Mouse (Mus musculus) neural tube, embryonic 12.5 days (tissue): ENCODE data around the gene Kiss1. TPM values are rescaled to one million over a fixed set of nuclear protein-coding genes. Genes with fewer than 3 reads are reported as not detected.
"Not testable (repeated sequence)": the region's sequence is repeated elsewhere in the genome, so short reads cannot be mapped to it uniquely, and the experiment has no call there.

Source experiments
- ATAC-seq: fragments of 200-750 bp; cut with Nextera tagmentation; 2 replicates; pipeline ENCODE4 v1.8.0; 2017; ENCODE audit warnings: low read depth, mild to moderate bottlenecking, moderate TSS enrichment, moderate library complexity; ENCODE audit not compliant: low FRiP score
- H3K27ac ChIP-seq: fragments of 300-500 bp; sonication (generic); 2 replicates; pipeline ENCODE4 v1.5.1; 2016
- H3K27me3 ChIP-seq: fragments of 300-500 bp; sonication (generic); replicated peaks from 2 replicates; pipeline ENCODE4 v1.6.1; 2016; ENCODE audit warnings: mild to moderate bottlenecking
- H3K36me3 ChIP-seq: fragments of 300-500 bp; sonication (generic); 2 replicates; pipeline ENCODE4 v1.6.1; 2016; ENCODE audit warnings: mild to moderate bottlenecking
- H3K4me1 ChIP-seq: fragments of 300-500 bp; sonication (generic); 2 replicates; pipeline ENCODE4 v1.6.1; 2016
- H3K4me2 ChIP-seq: fragments of 300-500 bp; sonication (generic); replicated peaks from 2 replicates; pipeline ENCODE4 v1.6.1; 2016; ENCODE audit warnings: mild to moderate bottlenecking
- H3K4me3 ChIP-seq: fragments of 300-500 bp; sonication (generic); 2 replicates; pipeline ENCODE4 v1.5.1; 2016
- H3K9ac ChIP-seq: fragments of 300-500 bp; sonication (generic); 2 replicates; pipeline ENCODE4 v1.6.1; 2016; ENCODE audit warnings: mild to moderate bottlenecking
- H3K9me3 ChIP-seq: fragments of 300-500 bp; sonication (generic); 2 replicates; pipeline ENCODE4 v1.6.1; 2016; ENCODE audit warnings: mild to moderate bottlenecking
- WGBS: fragments of 180-500 bp; shearing (Covaris S2); methylation state at CpG from one replicate; pipeline ENCODE4 v1.1.7; 2016; 5-methylcytosine and 5-hydroxymethylcytosine counted together
- polyA plus RNA-seq: library from polyadenylated mRNA; unstranded; fragments of >200 nt; fragmentation: Nextera tagmentation; extraction: Ambion mirVana; gene quantifications from 2 replicates; pipeline ENCODE4 v1.2.1, GENCODE M21; 2016

Kiss1 gene
- polyA plus RNA-seq, 1 experiment from 2014 or later, result not detected

GRCm38 (mm10) chr1:133325951-133326350, 4.3 kb downstream of the Kiss1 start:
- 77% methylated on average over 8 of the region's 8 CpGs for WGBS

GRCm38 (mm10) chr1:133327094-133327493, 5.4 kb downstream of the Kiss1 start:
- no peaks in the 10 kb centered on the region for H3K36me3 ChIP-seq
- H3K4me3 ChIP-seq, result no peak overlapping the region
- H3K9me3 ChIP-seq, result no peaks in the 10 kb centered on the region
- peaks cover 25% of the 10 kb centered on the region for H3K27me3 ChIP-seq
- no peak overlapping the region for H3K27ac ChIP-seq
- peaks cover 22% of the 10 kb centered on the region for H3K4me1 ChIP-seq
- ATAC-seq, result no peak
- no peak overlapping the region for H3K4me2 ChIP-seq
- H3K9ac ChIP-seq, result no peak overlapping the region
- WGBS, result 71% methylated on average over 5 of the region's 5 CpGs

More at GRCm38 (mm10) chr1:133325951-133326350, 4.3 kb downstream of the Kiss1 start:
- no peak overlapping the region for H3K4me3 ChIP-seq
- peaks cover 22% of the 10 kb centered on the region for H3K27me3 ChIP-seq
- H3K4me1 ChIP-seq, result peaks cover 19% of the 10 kb centered on the region
- H3K9me3 ChIP-seq, result no peaks in the 10 kb centered on the region
- H3K27ac ChIP-seq, result no peak overlapping the region
- H3K9ac ChIP-seq, result no peak overlapping the region
- ATAC-seq, result no peak
- H3K36me3 ChIP-seq, result no peaks in the 10 kb centered on the region
- no peak overlapping the region for H3K4me2 ChIP-seq

- H3K27me3 ChIP-seq, result peaks cover 25% of the 10 kb centered on the region
- H3K9ac ChIP-seq, result no peak overlapping the region
- no peaks in the 10 kb centered on the region for H3K36me3 ChIP-seq
- H3K4me1 ChIP-seq, result peaks cover 20% of the 10 kb centered on the region
- no peak overlapping the region for H3K4me2 ChIP-seq
- no peak overlapping the region for H3K27ac ChIP-seq
- 57% methylated on average over 6 of the region's 6 CpGs for WGBS
- no peaks in the 10 kb centered on the region for H3K9me3 ChIP-seq
- ATAC-seq, result no peak
- no peak overlapping the region for H3K4me3 ChIP-seq
These were observed 6.7 kb downstream of the Kiss1 start for GRCm38 (mm10) chr1:133328299-133328795.

GRCm38 (mm10) chr1:133328896-133329637, 7.4 kb downstream of the Kiss1 start:
- 8% methylated on average over 34 of the region's 34 CpGs for WGBS
- peaks cover 20% of the 10 kb centered on the region for H3K4me1 ChIP-seq
- peak overlapping the region; percentile 32 for H3K4me3 ChIP-seq
- H3K36me3 ChIP-seq, result no peaks in the 10 kb centered on the region
- no peak for ATAC-seq
- H3K27ac ChIP-seq, result no peak overlapping the region
- peaks cover 25% of the 10 kb centered on the region for H3K27me3 ChIP-seq
- H3K4me2 ChIP-seq, result peak overlapping the region; percentile 67
- H3K9me3 ChIP-seq, result no peaks in the 10 kb centered on the region
- peak overlapping the region; percentile 38; the same call in 1 of the 2 replicates for H3K9ac ChIP-seq

GRCm38 (mm10) chr1:133329638-133329964, 7.9 kb downstream of the Kiss1 start:
- Histone ChIP-seq H3K36me3 (no peaks in the 10 kb centered on the region), H3K27me3 (peaks cover 25% of the 10 kb centered on the region), H3K9me3 (no peaks in the 10 kb centered on the region), H3K27ac (no peak overlapping the region), H3K4me3 (peak overlapping the region; percentile 32), H3K4me1 (peaks cover 20% of the 10 kb centered on the region), H3K9ac (peak overlapping the region; percentile 38; the same call in 1 of the 2 replicates), H3K4me2 (peak overlapping the region; percentile 67)
- no peak for ATAC-seq
- WGBS, result 17% methylated on average over 7 of the region's 7 CpGs

GRCm38 (mm10) chr1:133331142-133331541, 9.5 kb downstream of the Kiss1 start:
- 54% methylated on average over 3 of the region's 3 CpGs for WGBS
- no peak overlapping the region for H3K9ac ChIP-seq
- no peak overlapping the region for H3K4me3 ChIP-seq
- no peak overlapping the region for H3K27ac ChIP-seq
- 0 out of 2 replicates have a peak, but pooled peaks have one; percentile 44 for ATAC-seq
- peaks cover 25% of the 10 kb centered on the region for H3K27me3 ChIP-seq
- H3K4me1 ChIP-seq, result peaks cover 18% of the 10 kb centered on the region
- H3K4me2 ChIP-seq, result no peak overlapping the region
- no peaks in the 10 kb centered on the region for H3K9me3 ChIP-seq
- H3K36me3 ChIP-seq, result no peaks in the 10 kb centered on the region

- Histone ChIP-seq H3K27ac (no peak overlapping the region), H3K4me2 (no peak overlapping the region), H3K36me3 (no peaks in the 10 kb centered on the region), H3K27me3 (peaks cover 24% of the 10 kb centered on the region), H3K9me3 (no peaks in the 10 kb centered on the region), H3K9ac (no peak overlapping the region), H3K4me3 (no peak overlapping the region), H3K4me1 (peaks cover 18% of the 10 kb centered on the region)
- WGBS, result 93% methylated on average over 11 of the region's 11 CpGs
- ATAC-seq, result no peak
These were observed 11.2 kb downstream of the Kiss1 start for GRCm38 (mm10) chr1:133332656-133333430.

GRCm38 (mm10) chr1:133333937-133334336, 12.3 kb downstream of the Kiss1 start:
- no peak overlapping the region for H3K27ac ChIP-seq
- H3K4me3 ChIP-seq, result no peak overlapping the region
- H3K4me2 ChIP-seq, result no peak overlapping the region
- H3K9ac ChIP-seq, result no peak overlapping the region
- no peaks in the 10 kb centered on the region for H3K36me3 ChIP-seq
- H3K27me3 ChIP-seq, result peaks cover 21% of the 10 kb centered on the region
- no peak for ATAC-seq
- no peaks in the 10 kb centered on the region for H3K9me3 ChIP-seq
- WGBS, result 71% methylated on average over 6 of the region's 6 CpGs
- H3K4me1 ChIP-seq, result peaks cover 16% of the 10 kb centered on the region

GRCm38 (mm10) chr1:133340403-133340802, 18.7 kb downstream of the Kiss1 start:
- not testable (repeated sequence) for H3K4me3 ChIP-seq, H3K4me2 ChIP-seq, ATAC-seq, H3K36me3 ChIP-seq, H3K9ac ChIP-seq, H3K27ac ChIP-seq, H3K27me3 ChIP-seq, H3K9me3 ChIP-seq, H3K4me1 ChIP-seq
- 64% methylated on average over 1 of the region's 1 CpGs for WGBS

GRCm38 (mm10) chr1:133344357-133344756, 22.7 kb downstream of the Kiss1 start:
- ATAC-seq, result no peak
- H3K9me3 ChIP-seq, result no peaks in the 10 kb centered on the region
- WGBS, result 87% methylated on average over 2 of the region's 2 CpGs
- no peak overlapping the region for H3K27ac ChIP-seq
- H3K36me3 ChIP-seq, result no peaks in the 10 kb centered on the region
- no peak overlapping the region for H3K4me3 ChIP-seq
- H3K4me1 ChIP-seq, result no peaks in the 10 kb centered on the region
- H3K27me3 ChIP-seq, result no peaks in the 10 kb centered on the region
- no peak overlapping the region for H3K9ac ChIP-seq
- H3K4me2 ChIP-seq, result no peak overlapping the region

- no peak for ATAC-seq
- Histone ChIP-seq H3K9me3 (no peaks in the 10 kb centered on the region), H3K4me1 (no peaks in the 10 kb centered on the region; the same call in 1 of the 2 replicates), H3K36me3 (no peaks in the 10 kb centered on the region), H3K27me3 (no peaks in the 10 kb centered on the region), H3K9ac (no peak overlapping the region), H3K4me3 (no peak overlapping the region), H3K4me2 (no peak overlapping the region), H3K27ac (no peak overlapping the region)
- WGBS, result 87% methylated on average over 9 of the region's 9 CpGs
These were observed 24.9 kb downstream of the Kiss1 start for GRCm38 (mm10) chr1:133346531-133346930.

GRCm38 (mm10) chr1:133347226-133347625, 25.6 kb downstream of the Kiss1 start:
- Histone ChIP-seq H3K27me3 (no peaks in the 10 kb centered on the region), H3K4me1 (no peaks in the 10 kb centered on the region; the same call in 1 of the 2 replicates), H3K36me3 (no peaks in the 10 kb centered on the region), H3K4me2 (no peak overlapping the region), H3K9me3 (no peaks in the 10 kb centered on the region), H3K27ac (no peak overlapping the region), H3K9ac (no peak overlapping the region), H3K4me3 (no peak overlapping the region)
- WGBS, result 70% methylated on average over 3 of the region's 3 CpGs
- no peak for ATAC-seq
